Mouse (Mus musculus) megakaryocyte, embryonic 14.5 days (primary cell): ENCODE results near the gene Cryge.

Source experiments
- FLI1 ChIP-seq: IDR thresholded peaks from 2 replicates; pipeline ENCODE4 v1.6.1; 2012; ENCODE audit warnings: low read length, inconsistent platforms, mixed read lengths
- GATA1 ChIP-seq: IDR thresholded peaks from 3 replicates; pipeline ENCODE4 v1.6.1; 2012; ENCODE audit warnings: mixed read lengths, low read length, inconsistent platforms, borderline replicate concordance

- no peak for TF ChIP-seq GATA1
- no peak for TF ChIP-seq FLI1
Observed at GRCm38 (mm10) chr1:65012726-65013125, 38.2 kb downstream of the Cryge start.
